Mouse (Mus musculus): ENCODE results near the gene Catip. TPM values are rescaled to one million over a fixed set of nuclear protein-coding genes. Genes with fewer than 3 reads are reported as not detected.
"Not testable (repeated sequence)": the region's sequence is repeated elsewhere in the genome, so short reads cannot be mapped to it uniquely, and the experiment has no call there.

Gene Catip
- total RNA-seq (2021): 1 to 10 TPM; 1.1 to 1.8 TPM
- long read RNA-seq, experiment 1: 0 reads
- long read RNA-seq, experiment 2, partial matches to known transcripts: 0 of 2 reads
- long read RNA-seq, experiment 2, other reads (novel, unspliced or antisense): 2 of 2 reads

DNA sequence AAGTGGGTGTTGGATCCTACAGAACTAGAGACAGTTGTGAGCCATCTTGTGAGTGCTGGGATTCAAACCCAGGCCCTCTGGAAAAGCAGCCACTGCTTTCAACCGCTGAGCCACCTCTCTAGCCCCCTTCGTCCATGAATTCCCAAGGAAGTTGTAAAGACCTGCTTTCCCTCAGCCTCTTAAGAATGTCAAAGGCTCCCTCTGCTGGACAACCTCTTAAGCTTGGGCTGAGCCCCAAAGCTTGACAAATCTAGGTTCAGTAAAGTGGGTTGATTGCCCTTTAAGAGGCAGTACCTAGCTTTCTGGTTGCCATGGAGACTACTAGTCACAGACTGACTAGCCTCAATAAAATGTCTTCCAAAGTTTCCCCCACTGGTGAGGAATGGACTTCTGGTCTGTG lies at the start of gene Catip:
Gene Catip, plus strand, starts transcription at position 297 of the 400 bp plus-strand sequence.
- H3K4me3 ChIP-seq: no peak within 1 kb of the TSS; the same call in 1 of the 2 replicates
- H3K27ac ChIP-seq: peak within 1 kb of the TSS; percentile 67
- peak; percentile 88 for TF ChIP-seq CTCF (conservative IDR thresholded peaks at IDR 0.05)
- peak; percentile 80 for DNase-seq (ENCODE audit: low spot score in 2 of 2)

GRCm38 (mm10) chr1:74313049-74313692 lies 48.7 kb upstream of the Catip start:
- DNase-seq (ENCODE audit: low spot score in 2 of 2): peak; percentile 79 to 86
- TF ChIP-seq CTCF (conservative IDR thresholded peaks at IDR 0.05): peak; percentile 96
- H3K27ac ChIP-seq: peak overlapping the region; percentile 19; the same call in 1 of the 2 replicates
- H3K4me3 ChIP-seq: no peak overlapping the region

GRCm38 (mm10) chr1:74314796-74315195 lies 47.1 kb upstream of the Catip start:
- H3K4me3 ChIP-seq: no peak overlapping the region
- H3K27ac ChIP-seq: peak overlapping the region; percentile 2; the same call in 1 of the 2 replicates
- no peak for DNase-seq (ENCODE audit: low spot score in 2 of 2)
- TF ChIP-seq CTCF (conservative IDR thresholded peaks at IDR 0.05): no peak

DNA sequence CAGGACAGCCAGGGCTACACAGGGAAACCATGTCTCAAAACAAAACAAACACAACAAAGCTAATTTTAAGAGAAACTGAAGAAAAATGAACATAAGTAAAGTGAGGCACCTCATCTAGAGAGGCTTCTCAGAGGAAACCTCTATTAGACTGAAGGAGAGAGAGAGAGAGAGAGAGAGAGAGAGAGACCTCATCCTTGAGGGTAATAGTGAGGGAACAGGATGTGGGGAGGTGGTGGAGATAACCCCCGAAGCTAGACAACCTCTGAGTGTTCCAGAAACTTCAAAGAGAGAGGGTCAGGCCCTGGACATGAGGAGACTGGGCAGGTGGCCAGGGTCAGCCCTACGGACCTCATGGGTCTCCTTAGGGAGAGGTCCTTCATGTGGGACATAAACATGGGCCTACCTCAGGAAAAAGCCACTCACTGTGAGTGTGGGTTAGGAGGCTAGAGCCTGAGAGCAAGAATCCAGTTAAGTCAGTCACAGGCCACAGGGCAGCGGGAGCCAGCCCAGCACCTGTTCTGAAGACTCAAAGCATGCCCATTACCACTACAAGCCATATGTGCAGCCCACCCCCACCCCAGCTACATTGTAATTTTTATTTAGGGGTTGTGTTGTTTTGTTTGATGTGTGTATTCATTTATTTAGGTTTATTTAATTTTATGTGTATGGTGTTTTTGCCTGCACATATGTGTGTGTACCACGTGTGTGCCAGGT lies 45.6 kb upstream of the Catip start:
- no peak for TF ChIP-seq CTCF (conservative IDR thresholded peaks at IDR 0.05)
- Histone ChIP-seq H3K27ac (no peak overlapping the region), H3K4me3 (no peak overlapping the region)
- DNase-seq (ENCODE audit: low spot score in 2 of 2): no peak

- TF ChIP-seq CTCF (conservative IDR thresholded peaks at IDR 0.05): no peak
- Histone ChIP-seq H3K4me3 (no peak overlapping the region), H3K27ac (no peak overlapping the region)
- DNase-seq (ENCODE audit: low spot score in 2 of 2): no peak
These were observed 43.2 kb upstream of the Catip start for GRCm38 (mm10) chr1:74318711-74319110.

DNA sequence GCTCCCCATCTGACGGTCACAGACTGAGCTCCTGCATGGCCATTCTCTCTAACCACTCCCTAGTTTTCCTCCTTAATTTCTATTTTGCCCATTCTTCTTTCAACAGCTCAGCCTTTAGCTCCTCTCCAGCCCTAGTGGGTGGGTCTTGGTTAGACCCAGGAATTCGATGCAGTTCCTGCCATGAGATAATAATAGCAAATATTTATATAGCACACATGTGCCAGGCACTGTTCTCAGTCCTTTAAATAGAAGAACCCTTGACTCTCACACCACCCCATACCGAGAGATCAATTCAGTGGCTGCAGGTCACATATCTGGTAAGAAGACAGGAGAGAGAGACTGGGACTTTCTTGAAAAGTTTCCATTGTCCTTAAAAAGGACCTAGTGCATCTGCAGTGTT lies 40.5 kb upstream of the Catip start:
- no peak for TF ChIP-seq CTCF (conservative IDR thresholded peaks at IDR 0.05)
- DNase-seq (ENCODE audit: low spot score in 2 of 2): no peak
- no peak overlapping the region for H3K27ac ChIP-seq
- H3K4me3 ChIP-seq: no peak overlapping the region

DNA sequence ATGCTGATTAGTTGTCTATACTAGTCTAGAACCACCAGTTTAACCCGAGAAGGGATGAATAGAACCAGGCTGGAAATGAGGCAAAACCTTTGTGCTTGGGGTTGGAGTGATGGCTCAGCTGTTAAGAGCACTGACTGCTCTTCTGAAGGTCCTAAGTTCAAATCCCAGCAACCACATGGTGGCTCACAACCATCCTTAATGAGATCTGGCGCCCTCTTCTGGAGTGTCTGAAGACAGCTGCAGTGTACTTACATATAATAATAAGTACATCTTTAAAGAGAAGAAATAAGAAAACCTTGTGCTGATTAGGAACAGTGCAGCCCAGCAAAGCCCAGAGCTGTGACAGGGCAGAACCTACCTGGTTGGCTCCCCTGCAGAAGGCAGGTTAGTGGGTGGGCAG lies 35.0 kb upstream of the Catip start:
- not testable (repeated sequence) for H3K27ac ChIP-seq; H3K4me3 ChIP-seq; DNase-seq (ENCODE audit: low spot score in 2 of 2)
- peak; percentile 56 for TF ChIP-seq CTCF (conservative IDR thresholded peaks at IDR 0.05)

DNA sequence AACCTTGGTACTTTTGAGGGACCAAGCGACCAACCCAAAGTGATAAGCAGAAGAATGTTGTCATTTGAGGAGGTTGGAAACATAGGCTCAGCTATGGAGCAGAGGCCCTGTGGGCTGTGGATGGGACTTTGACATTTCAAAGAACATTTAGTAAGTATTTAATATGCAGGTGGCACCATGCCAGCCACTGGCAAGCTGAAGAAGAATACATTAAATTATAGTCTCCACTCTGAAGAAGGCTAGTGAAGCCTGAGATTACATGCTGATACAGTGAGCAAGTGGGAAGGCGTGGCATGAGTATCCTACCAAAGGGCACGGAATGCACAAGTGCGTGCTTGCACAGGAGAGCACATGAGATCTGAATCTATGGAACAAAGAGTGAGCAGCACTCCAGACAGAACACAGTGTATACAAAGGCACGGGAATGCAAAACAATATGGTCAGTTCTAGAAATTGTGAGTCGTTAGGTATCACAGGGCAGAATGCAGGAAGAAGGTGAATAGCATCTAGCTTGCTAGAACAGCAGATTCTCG lies 31.9 kb upstream of the Catip start:
- no peak for TF ChIP-seq CTCF (conservative IDR thresholded peaks at IDR 0.05)
- H3K27ac ChIP-seq: peak overlapping the region; percentile 25; the same call in 1 of the 2 replicates
- H3K4me3 ChIP-seq: no peak overlapping the region
- DNase-seq (ENCODE audit: low spot score in 2 of 2): no peak

DNA sequence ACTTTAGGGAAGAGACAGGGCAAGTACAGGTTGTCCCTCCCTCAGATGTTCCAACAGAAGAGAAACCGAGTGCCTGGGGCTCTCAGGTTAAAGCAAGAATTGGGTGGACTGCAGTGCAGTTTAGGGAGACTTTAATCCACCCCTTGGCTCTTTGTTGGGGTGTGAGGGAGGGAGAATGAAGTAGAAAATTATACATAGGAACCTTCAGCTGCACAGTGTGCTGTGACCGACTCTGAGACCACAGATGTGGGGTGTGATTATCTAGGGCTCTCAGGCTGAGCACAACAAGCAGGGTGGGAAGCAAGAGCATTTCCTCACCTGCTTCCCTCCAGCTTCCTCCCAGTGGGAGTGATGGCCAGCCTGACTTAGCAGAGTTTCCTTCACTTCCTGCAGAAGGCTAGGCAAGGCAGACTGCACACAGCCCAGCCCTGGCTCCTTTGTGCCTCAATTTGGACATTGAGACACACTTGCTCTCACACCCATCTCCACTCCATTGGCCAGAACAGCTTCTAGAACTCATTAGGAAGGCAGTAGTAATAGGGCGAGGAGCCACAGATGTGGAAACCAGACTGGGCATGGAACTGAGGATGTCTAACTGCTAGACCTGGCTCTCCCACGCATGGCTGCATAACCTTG lies 30.7 kb upstream of the Catip start:
- Histone ChIP-seq H3K4me3 (no peak overlapping the region), H3K27ac (peak overlapping the region; percentile 86)
- no peak for DNase-seq (ENCODE audit: low spot score in 2 of 2)
- TF ChIP-seq CTCF (conservative IDR thresholded peaks at IDR 0.05): no peak

GRCm38 (mm10) chr1:74332241-74332763 lies 29.6 kb upstream of the Catip start:
- TF ChIP-seq CTCF (conservative IDR thresholded peaks at IDR 0.05): peak; percentile 71
- H3K27ac ChIP-seq: peak overlapping the region; percentile 86

DNA sequence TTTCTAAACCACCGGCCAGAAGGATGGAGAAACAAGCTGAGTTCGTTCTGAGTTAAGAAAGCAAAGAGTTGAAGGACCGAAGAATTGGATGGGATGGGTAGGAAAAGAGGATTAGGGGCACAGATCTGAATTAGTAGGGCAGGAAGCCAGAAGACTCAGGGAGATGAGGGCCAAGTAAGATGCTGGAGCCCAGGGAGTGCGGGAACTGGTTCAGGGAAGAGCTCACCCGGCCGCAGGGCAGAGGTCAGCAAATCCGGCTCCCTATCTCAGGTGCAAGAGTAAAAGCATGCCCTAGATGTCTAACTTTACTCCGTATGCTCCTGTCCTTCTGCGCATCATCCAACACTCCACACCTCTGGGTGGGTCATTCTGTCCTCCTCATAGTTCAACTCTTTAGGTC lies 29.0 kb upstream of the Catip start:
- no peak for DNase-seq (ENCODE audit: low spot score in 2 of 2)
- H3K4me3 ChIP-seq: peak overlapping the region; percentile 58
- peak overlapping the region; percentile 86 for H3K27ac ChIP-seq
- TF ChIP-seq CTCF (conservative IDR thresholded peaks at IDR 0.05): no peak

More at GRCm38 (mm10) chr1:74332241-74332763, 29.6 kb upstream of the Catip start:
- peak overlapping the region; percentile 58 for H3K4me3 ChIP-seq
- DNase-seq (ENCODE audit: low spot score in 2 of 2): peak; percentile 95

GRCm38 (mm10) chr1:74334607-74335006 lies 27.3 kb upstream of the Catip start:
- Histone ChIP-seq H3K27ac (peak overlapping the region; percentile 54), H3K4me3 (peak overlapping the region; percentile 58; the same call in 1 of the 2 replicates)
- TF ChIP-seq CTCF (conservative IDR thresholded peaks at IDR 0.05): no peak
- no peak for DNase-seq (ENCODE audit: low spot score in 2 of 2)
